Mouse (Mus musculus) A20 (cell line): ENCODE results near the gene Gm6583.
A peak's percentile ranks its signal among the peaks of the same experiment; 100 is the strongest.

Source experiments
- DNase-seq: peaks from one replicate; pipeline ENCODE4 v3.0.0-alpha.2; 2011; ENCODE audit warnings: low read depth, low spot score

Gm6583 gene

GRCm38 (mm10) chr5:112325546-112326445 lies 30.0 kb downstream of the Gm6583 start, which contains the start of gene Tfip11:
Tfip11 (plus strand) TSS chr5:112326358.
- peak; percentile 96 for DNase-seq

- DNase-seq, result peak; percentile 80
Measured at GRCm38 (mm10) chr5:112324637-112325545, 30.9 kb downstream of the Gm6583 start.

- DNase-seq, result no peak
Measured at GRCm38 (mm10) chr5:112323246-112323645, 32.6 kb downstream of the Gm6583 start.

GRCm38 (mm10) chr5:112321376-112321775 lies 34.5 kb downstream of the Gm6583 start:
- no peak for DNase-seq

GRCm38 (mm10) chr5:112320936-112321335 lies 34.9 kb downstream of the Gm6583 start:
- no peak for DNase-seq

- DNase-seq, result no peak
Measured at GRCm38 (mm10) chr5:112320379-112320778, 35.5 kb downstream of the Gm6583 start.

- DNase-seq, result peak; percentile 75
Measured at GRCm38 (mm10) chr5:112319343-112319742, 36.5 kb downstream of the Gm6583 start.

- no peak for DNase-seq
Measured at GRCm38 (mm10) chr5:112317328-112317727, 38.5 kb downstream of the Gm6583 start.

GRCm38 (mm10) chr5:112316468-112316867 lies 39.4 kb downstream of the Gm6583 start:
- peak; percentile 29 for DNase-seq

GRCm38 (mm10) chr5:112313222-112313885 lies 42.5 kb downstream of the Gm6583 start:
- no peak for DNase-seq

- DNase-seq, result no peak
Measured at GRCm38 (mm10) chr5:112305842-112306241, 50.0 kb downstream of the Gm6583 start.
